Mouse (Mus musculus) forebrain, embryonic 14.5 days (tissue): ENCODE measurements at regions not wholly inside any gene's neighbourhood (a gene's known extent, or its start where the extent isn't known, plus 50 kb on each side); places are given as distances from the start of the nearest gene placed in this dataset.
A peak's percentile ranks its signal among the peaks of the same experiment; 100 is the strongest.

ENCODE experiments used
- ATAC-seq: fragments of 200-750 bp; cut with Nextera tagmentation; 2 replicates; pipeline ENCODE4 v1.8.0; 2017; ENCODE audit warnings: mild to moderate bottlenecking, moderate library complexity
- DNase-seq: peaks from one replicate; pipeline ENCODE4 v3.0.0-alpha.2; 2015; ENCODE audit warnings: low spot score
- H3K27ac ChIP-seq: fragments of 300-500 bp; sonication (generic); 2 replicates; pipeline ENCODE4 v1.5.1; 2014; ENCODE audit warnings: low read depth, mild to moderate bottlenecking, control low read depth, low read length, moderate library complexity
- H3K27me3 ChIP-seq: fragments of 300-500 bp; sonication (generic); replicated peaks from 2 replicates; pipeline ENCODE4 v1.6.1; 2014; ENCODE audit warnings: low read length, control low read depth, mixed read lengths; ENCODE audit not compliant: control insufficient read depth, insufficient read depth
- H3K36me3 ChIP-seq: fragments of 300-500 bp; sonication (generic); 2 replicates; pipeline ENCODE4 v1.6.1; 2014; ENCODE audit warnings: low read length, control low read depth; ENCODE audit not compliant: control insufficient read depth, insufficient read depth
- H3K4me1 ChIP-seq: fragments of 300-500 bp; sonication (generic); 2 replicates; pipeline ENCODE4 v1.6.1; 2014; ENCODE audit warnings: antibody characterized with exemption, low read length, control low read depth; ENCODE audit not compliant: control insufficient read depth, insufficient read depth
- H3K4me2 ChIP-seq: fragments of 300-500 bp; sonication (generic); 2 replicates; pipeline ENCODE4 v1.6.1; 2014; ENCODE audit warnings: mild to moderate bottlenecking, control low read depth, low read length
- H3K4me3 ChIP-seq: fragments of 300-500 bp; sonication (generic); 2 replicates; pipeline ENCODE4 v1.5.1; 2014; ENCODE audit warnings: low read depth, low read length, control low read depth
- H3K9ac ChIP-seq: fragments of 300-500 bp; sonication (generic); 2 replicates; pipeline ENCODE4 v1.6.1; 2014; ENCODE audit warnings: mild to moderate bottlenecking, low read length, control low read depth, moderate library complexity
- H3K9me3 ChIP-seq: fragments of 300-500 bp; sonication (generic); replicated peaks from 2 replicates; pipeline ENCODE4 v1.6.1; 2016; ENCODE audit warnings: low read length, control low read depth, mixed read lengths; ENCODE audit not compliant: control insufficient read depth
- WGBS: fragments of 180-500 bp; shearing (Covaris S2); extraction: QIAGEN DNeasy Blood & Tissue Kit; methylation state at CpG from one replicate; pipeline ENCODE4 v1.1.7; 2014; 5-methylcytosine and 5-hydroxymethylcytosine counted together

DNA sequence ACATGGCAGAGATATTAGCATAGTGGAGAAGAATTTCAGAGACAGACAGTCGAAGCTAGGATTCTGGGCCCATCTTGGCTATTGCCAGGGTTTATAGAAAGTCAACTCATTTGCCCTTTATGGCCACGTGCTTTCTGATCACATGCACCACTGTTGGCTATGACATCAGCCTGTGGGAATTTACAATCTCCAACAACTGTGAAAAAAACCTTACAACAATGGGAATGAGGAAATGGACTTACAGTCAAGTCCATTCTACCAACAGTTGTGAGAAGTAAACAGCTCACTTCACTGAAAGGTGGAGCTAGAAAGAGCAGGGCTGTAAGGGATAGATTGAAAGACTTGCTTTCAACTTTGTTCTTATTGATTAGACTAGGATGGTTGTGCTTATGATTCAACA lies 356.1 kb upstream of the Ddhd1 start:
- H3K4me3 ChIP-seq = no peak overlapping the region
- 69% methylated on average over 2 of the region's 2 CpGs for WGBS
- H3K27ac ChIP-seq = no peak overlapping the region
- H3K4me2 ChIP-seq = no peak overlapping the region
- no peak overlapping the region for H3K9ac ChIP-seq
- no peak for DNase-seq
- H3K9me3 ChIP-seq = no peaks in the 10 kb centered on the region
- no peaks in the 10 kb centered on the region for H3K4me1 ChIP-seq
- no peak for ATAC-seq
- H3K27me3 ChIP-seq = no peaks in the 10 kb centered on the region
- no peaks in the 10 kb centered on the region for H3K36me3 ChIP-seq

DNA sequence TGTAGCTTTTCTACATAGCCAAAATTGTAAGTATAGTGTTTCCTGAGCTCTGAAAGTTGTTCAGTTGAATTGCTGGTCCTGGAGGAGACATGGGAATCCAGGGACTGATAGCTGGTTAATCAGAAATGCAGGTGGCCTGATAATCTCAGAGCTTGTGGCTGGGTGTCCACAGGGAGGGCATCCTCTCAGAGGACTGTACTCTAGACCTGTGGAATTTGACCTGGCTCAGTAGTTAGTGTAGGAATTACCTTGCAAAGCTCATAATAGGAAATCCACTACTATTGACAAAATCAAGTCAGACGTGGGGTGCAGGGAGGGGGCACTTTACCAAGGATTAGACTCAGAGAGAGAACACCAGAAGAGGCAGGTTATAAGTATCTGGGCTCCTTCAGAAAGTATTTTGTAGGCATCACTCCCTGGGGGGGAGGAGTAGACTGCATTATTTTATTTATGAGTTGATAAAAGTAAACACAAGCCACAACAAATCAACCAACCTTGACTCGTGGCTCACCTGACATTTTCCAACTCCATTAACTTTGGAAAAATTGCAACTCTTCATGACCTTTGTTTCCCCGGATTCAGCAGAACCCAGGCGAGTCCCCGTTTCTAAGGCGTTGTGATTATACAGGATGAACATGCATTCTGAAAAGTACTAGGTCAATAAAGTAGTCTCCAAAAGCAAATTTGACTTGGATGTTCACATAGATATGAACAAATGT lies 357.9 kb upstream of the Ddhd1 start:
- no peak overlapping the region for H3K9ac ChIP-seq
- no peaks in the 10 kb centered on the region for H3K9me3 ChIP-seq
- ATAC-seq (no peak), DNase-seq (no peak)
- no peak overlapping the region for H3K4me2 ChIP-seq
- no peak overlapping the region for H3K4me3 ChIP-seq
- WGBS = 86% methylated on average over 6 of the region's 6 CpGs
- H3K27me3 ChIP-seq = no peaks in the 10 kb centered on the region
- H3K4me1 ChIP-seq = no peaks in the 10 kb centered on the region
- H3K36me3 ChIP-seq = no peaks in the 10 kb centered on the region
- no peak overlapping the region for H3K27ac ChIP-seq

DNA sequence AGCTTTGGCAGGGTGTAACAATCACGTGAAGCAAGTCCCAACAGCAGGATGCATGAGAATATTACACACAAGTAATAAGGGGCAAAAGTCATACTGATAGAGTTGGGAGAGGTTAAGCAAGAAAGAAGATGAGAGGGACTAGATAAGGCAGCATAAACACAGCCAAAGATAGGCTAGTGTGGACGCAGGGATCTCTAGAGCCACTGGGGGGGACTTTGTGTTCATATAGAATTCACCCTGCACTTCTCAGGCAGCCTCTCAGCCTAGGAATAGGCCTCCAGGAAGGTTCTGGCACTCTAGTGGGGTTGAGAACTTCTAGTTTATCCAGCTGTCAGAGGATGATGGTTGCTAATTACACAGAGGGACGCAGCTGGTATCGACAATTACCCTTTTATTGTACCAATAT lies 358.8 kb upstream of the Ddhd1 start:
- 62% methylated on average over 4 of the region's 4 CpGs for WGBS
- peak; percentile 18; the same call in 1 of the 2 replicates for ATAC-seq
- H3K27me3 ChIP-seq = no peaks in the 10 kb centered on the region
- no peak overlapping the region for H3K4me2 ChIP-seq
- no peaks in the 10 kb centered on the region for H3K36me3 ChIP-seq
- no peak overlapping the region for H3K27ac ChIP-seq
- peak; percentile 11 for DNase-seq
- no peak overlapping the region for H3K9ac ChIP-seq
- no peaks in the 10 kb centered on the region for H3K4me1 ChIP-seq
- no peaks in the 10 kb centered on the region for H3K9me3 ChIP-seq
- no peak overlapping the region for H3K4me3 ChIP-seq

DNA sequence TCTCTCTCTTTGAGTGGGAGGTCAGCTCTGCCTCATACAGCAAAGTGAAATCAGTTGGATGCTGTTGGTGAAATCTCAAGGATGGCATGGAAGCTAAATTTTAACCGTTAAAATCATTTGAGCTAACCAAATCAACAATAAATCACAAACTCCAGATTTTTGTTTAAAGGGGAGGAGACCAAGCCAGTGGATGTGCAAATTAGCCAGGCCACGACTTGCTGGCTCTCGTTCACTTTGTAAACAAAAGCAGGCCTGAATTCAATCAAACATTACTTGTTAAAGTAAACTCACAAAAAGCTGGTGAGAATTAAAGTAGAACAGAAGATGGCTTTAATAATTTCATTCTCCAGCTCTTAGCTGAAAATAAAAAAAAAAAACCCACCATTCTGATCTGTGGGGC lies 359.3 kb upstream of the Ddhd1 start:
- WGBS = 45% methylated on average over 3 of the region's 3 CpGs
- no peak overlapping the region for H3K4me3 ChIP-seq
- no peaks in the 10 kb centered on the region for H3K9me3 ChIP-seq
- no peaks in the 10 kb centered on the region for H3K4me1 ChIP-seq
- no peaks in the 10 kb centered on the region for H3K36me3 ChIP-seq
- H3K27me3 ChIP-seq = no peaks in the 10 kb centered on the region
- no peak for ATAC-seq
- H3K9ac ChIP-seq = no peak overlapping the region
- H3K27ac ChIP-seq = no peak overlapping the region
- DNase-seq = no peak
- no peak overlapping the region for H3K4me2 ChIP-seq

DNA sequence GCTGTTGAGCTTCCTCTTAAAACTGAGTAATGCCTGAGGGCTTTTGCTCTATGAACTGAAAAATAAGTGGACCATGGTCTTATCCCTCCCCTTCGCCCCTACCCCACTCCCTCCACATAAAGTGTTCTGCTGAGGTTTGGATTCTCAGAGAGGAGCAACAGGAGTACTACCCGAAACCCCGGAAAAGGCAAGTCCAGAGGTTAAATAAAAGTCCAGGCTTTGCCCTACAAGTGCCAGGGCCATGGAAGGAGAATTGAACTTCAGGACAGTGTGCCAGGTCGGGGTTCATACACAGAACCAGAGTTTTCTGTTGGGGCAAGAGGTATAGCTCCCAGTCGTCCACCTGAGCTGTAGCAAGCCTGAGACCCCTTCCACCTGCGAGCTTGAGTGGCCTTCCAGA lies 360.0 kb upstream of the Ddhd1 start:
- H3K9ac ChIP-seq = no peak overlapping the region
- no peaks in the 10 kb centered on the region for H3K9me3 ChIP-seq
- H3K4me3 ChIP-seq = no peak overlapping the region
- no peaks in the 10 kb centered on the region for H3K4me1 ChIP-seq
- no peaks in the 10 kb centered on the region for H3K27me3 ChIP-seq
- no peak overlapping the region for H3K27ac ChIP-seq
- DNase-seq (no peak), ATAC-seq (no peak)
- no peaks in the 10 kb centered on the region for H3K36me3 ChIP-seq
- WGBS = 84% methylated on average over 6 of the region's 6 CpGs
- no peak overlapping the region for H3K4me2 ChIP-seq

DNA sequence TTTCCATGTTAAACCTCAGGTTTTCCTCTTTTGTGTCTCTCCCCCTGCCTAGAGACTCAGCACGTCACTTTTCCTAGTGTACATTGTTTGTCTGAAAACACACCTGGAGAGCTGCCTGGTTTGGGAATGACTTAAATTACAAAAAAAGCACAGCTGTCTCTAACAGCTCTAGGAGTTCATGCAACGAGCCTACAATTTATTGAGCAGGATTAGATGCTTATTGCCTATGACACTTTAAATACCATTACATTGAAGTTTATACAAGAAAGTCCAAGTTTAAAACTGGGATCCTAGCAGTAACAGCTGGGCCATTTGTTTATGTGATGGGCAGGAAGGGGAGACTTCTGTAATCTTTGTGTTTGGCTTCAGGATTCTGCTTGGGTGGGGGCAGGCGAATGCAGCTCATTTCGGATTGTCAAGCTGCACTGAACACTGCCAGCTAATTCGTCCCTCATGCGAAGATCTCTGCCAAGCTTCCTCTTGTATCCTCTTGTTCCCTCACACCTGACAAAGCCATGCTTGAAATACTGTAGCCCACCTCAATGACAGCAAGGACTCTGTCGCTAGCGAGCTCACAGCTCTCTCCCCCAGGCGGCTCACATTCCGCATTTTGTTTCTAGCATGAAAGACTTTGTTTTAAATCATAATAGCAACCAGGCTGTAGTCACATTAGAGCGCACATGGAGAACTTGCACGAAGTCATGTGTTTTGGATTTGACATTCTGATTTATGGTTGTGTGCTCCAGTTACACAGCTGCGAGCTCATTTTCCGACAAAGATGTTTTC lies 359.8 kb upstream of the Gm15217 start:
- Histone ChIP-seq H3K36me3 (no peaks in the 10 kb centered on the region), H3K27ac (no peak overlapping the region), H3K9me3 (no peaks in the 10 kb centered on the region), H3K4me1 (no peaks in the 10 kb centered on the region), H3K4me3 (no peak overlapping the region), H3K9ac (no peak overlapping the region), H3K27me3 (no peaks in the 10 kb centered on the region), H3K4me2 (no peak overlapping the region)
- DNase-seq (no peak), ATAC-seq (no peak)
- WGBS = 72% methylated on average over 14 of the region's 14 CpGs

DNA sequence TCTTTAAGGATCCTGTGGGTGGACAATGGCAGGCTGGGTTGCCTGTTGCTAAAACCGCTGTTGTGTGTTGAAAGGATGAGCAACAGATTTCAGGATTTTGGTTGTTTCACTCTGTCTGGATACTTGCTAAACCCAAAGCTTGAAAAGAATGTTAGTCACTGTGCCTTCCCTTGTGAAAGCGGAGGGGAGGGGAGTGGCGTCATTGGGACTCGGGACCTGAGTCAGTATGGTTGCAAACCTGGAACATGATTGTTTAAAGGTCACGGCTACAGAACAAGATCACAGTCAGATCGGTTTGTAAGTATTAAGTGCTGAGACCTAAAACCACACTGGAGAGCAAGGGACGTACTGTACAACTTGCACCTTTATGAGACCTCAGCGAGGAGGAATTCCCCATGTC lies 344.9 kb upstream of the Gm15217 start:
- WGBS = 94% methylated on average over 8 of the region's 8 CpGs
- no peak for ATAC-seq
- H3K9ac ChIP-seq = no peak overlapping the region

DNA sequence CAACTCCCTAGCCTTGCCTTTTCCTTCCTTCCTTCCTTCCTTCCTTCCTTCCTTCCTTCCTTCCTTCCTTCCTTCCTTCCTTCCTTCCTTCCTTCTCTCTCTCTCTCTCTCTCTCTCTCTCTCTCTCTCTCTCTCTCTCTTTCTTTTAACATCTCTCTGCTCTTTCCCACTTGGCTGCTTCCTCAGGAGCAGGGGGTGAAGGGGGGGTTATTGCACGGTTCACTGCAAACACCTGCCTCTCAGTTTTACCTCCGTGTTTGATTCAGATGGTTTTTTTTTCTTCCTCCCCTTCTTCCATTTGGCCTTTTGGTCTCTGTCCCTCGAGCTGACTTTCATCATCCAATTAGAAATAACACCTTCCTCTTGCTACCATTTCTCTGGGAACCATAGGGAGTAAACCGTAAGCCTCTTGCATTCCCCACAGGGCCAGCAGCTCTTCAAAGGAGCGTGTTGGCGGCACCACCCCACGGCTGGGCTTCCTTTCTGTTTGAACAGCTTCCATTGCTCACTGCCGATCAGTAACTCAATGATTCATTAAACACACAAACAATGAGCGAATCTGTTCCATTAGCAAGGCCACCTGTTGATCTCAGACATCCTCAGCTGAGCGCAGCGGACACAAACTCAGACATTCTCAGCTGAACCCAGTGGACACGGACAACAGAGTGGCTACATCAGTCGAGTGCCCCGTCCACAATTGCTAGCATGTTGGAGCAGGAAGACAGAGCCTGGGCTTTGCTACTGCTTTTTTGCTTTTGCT lies 318.4 kb upstream of the Gm15217 start:
- DNase-seq = peak; percentile 77
- Histone ChIP-seq H3K4me3 (peak overlapping the region; percentile 9), H3K9ac (peak overlapping the region; percentile 29; the same call in 1 of the 2 replicates), H3K4me1 (no peaks in the 10 kb centered on the region; the same call in 1 of the 2 replicates), H3K27ac (no peak overlapping the region), H3K9me3 (no peaks in the 10 kb centered on the region), H3K36me3 (no peaks in the 10 kb centered on the region), H3K27me3 (no peaks in the 10 kb centered on the region), H3K4me2 (peak overlapping the region; percentile 44)
- 8% methylated on average over 14 of the region's 14 CpGs for WGBS
- peak; percentile 52; the same call in 1 of the 2 replicates for ATAC-seq

More for the DNA sequence above, 344.9 kb upstream of the Gm15217 start:
- H3K27me3 ChIP-seq = no peaks in the 10 kb centered on the region
- H3K36me3 ChIP-seq = no peaks in the 10 kb centered on the region
- DNase-seq = no peak
- H3K4me3 ChIP-seq = no peak overlapping the region
- H3K9me3 ChIP-seq = no peaks in the 10 kb centered on the region
- no peaks in the 10 kb centered on the region for H3K4me1 ChIP-seq
- no peak overlapping the region for H3K4me2 ChIP-seq
- H3K27ac ChIP-seq = no peak overlapping the region
